Comparison of ENCODE assay signal across 9 mouse cellular contexts in genomic region chr8:123764671-123765070, GRCm38 (mm10). TPM values are rescaled to one million over a fixed set of nuclear protein-coding genes. Genes with fewer than 3 reads are reported as not detected.
DNase-seq lines count a peak whose midpoint lies in the region; ATAC-seq and TF ChIP-seq lines count a peak whose summit lies in the region.
"Had no signal": no experiment of that assay in that cellular context is flagged by ENCODE, and none has a peak within 500 bp of the region (broad histone marks: within the 10 kb centered on the region; RNA-seq: fewer than 3 reads in every experiment).

No protein-coding gene starts in this region.

- peaks cover 4% of the 10 kb centered on the region; the same call in 1 of the 2 replicates for H3K4me1 ChIP-seq in lung, adult 2 months (ENCODE audit: control insufficient read depth, insufficient read depth, low read length)
- H3K4me1 ChIP-seq in cerebellum, adult 2 months (ENCODE audit: control insufficient read depth, insufficient read depth, low read length) = peaks cover 11% of the 10 kb centered on the region
- peaks cover 22% of the 10 kb centered on the region for H3K4me1 ChIP-seq in small intestine, adult 2 months (ENCODE audit: control insufficient read depth, insufficient read depth, insufficient read length, low read length)

- no peak overlapping the region for H3K4me3 ChIP-seq in gastrocnemius, adult 2 months
- no peak overlapping the region for H3K4me3 ChIP-seq in lung, adult 2 months (replicated peaks; ENCODE audit: extremely low read depth, low read depth, low read length)
- H3K4me3 ChIP-seq in cerebellum, adult 2 months (replicated peaks; ENCODE audit: insufficient read depth, low read depth, low read length) = no peak overlapping the region
- no peak overlapping the region for H3K4me3 ChIP-seq in small intestine, adult 2 months (ENCODE audit: low read depth, low read length)

- DNase-seq in gastrocnemius, adult 2 months = no peak
- no peak for DNase-seq in gastrocnemius, adult 8-10 months (ENCODE audit: low spot score in 2 of 2)
- DNase-seq in lung, adult 2 months = no peak
- no peak for DNase-seq in lung, postnatal 14 days
- DNase-seq in cerebellum, adult 2 months = peak; percentile 49 to 50
- DNase-seq in left cerebral cortex, postnatal 10 days (ENCODE audit: extremely low spot score in 1 of 2, low spot score in 2 of 2) = no peak

- 53% methylated on average over 4 of the region's 4 CpGs for WGBS in lung, adult 2 months
- 42% methylated on average over 4 of the region's 4 CpGs for WGBS in cerebellum, adult 2 months
- 51% methylated on average over 4 of the region's 4 CpGs for WGBS in small intestine, adult 2 months

- intact Hi-C loops in gastrocnemius, adult 2 months (cut with DNase I) = no loop called here
- intact Hi-C loops in left cerebral cortex, postnatal 10 days (cut with DNase I) = loop anchor here (5.0 kb wide), 2 partner anchors 37 to 112 kb away; partner anchors contain the start of gene Rhou

- H3K27me3 ChIP-seq in cerebellum, adult 2 months (ENCODE audit: control insufficient read depth, insufficient read depth, low read length) = no peaks in the 10 kb centered on the region
- H3K27me3 ChIP-seq in small intestine, adult 2 months (ENCODE audit: control insufficient read depth, insufficient read depth, low read length) = no peaks in the 10 kb centered on the region

- no peak for ATAC-seq in megakaryocyte progenitor cell, adult 5-6 weeks (replicated peaks; ENCODE audit: poor library complexity)

- no peaks in the 10 kb centered on the region for H3K36me3 ChIP-seq in small intestine, adult 2 months (ENCODE audit: control insufficient read depth, insufficient read depth, low read length)
- H3K36me3 ChIP-seq: G1E had no signal

- no peak overlapping the region for H3K27ac ChIP-seq in gastrocnemius, adult 2 months
- peak overlapping the region; percentile 43; the same call in 1 of the 2 replicates for H3K27ac ChIP-seq in cerebellum, adult 2 months (ENCODE audit: insufficient read depth, low read length)
- no peak overlapping the region for H3K27ac ChIP-seq in small intestine, adult 2 months (ENCODE audit: insufficient read depth, low read depth, low read length)

- TF ChIP-seq POLR2A in lung, adult 2 months (IDR thresholded peaks at IDR 0.05; ENCODE audit: borderline replicate concordance, extremely low read depth, low read depth, low read length) = no peak
- TF ChIP-seq POLR2A in cerebellum, adult 2 months (IDR thresholded peaks at IDR 0.05; ENCODE audit: borderline replicate concordance, insufficient read depth, low read length) = no peak
- no peak for TF ChIP-seq POLR2A in small intestine, adult 2 months (IDR thresholded peaks at IDR 0.05; ENCODE audit: low read depth, low read length)

- TF ChIP-seq CTCF in gastrocnemius, adult 2 months (IDR thresholded peaks at IDR 0.05) = peak; percentile 57
- TF ChIP-seq CTCF in lung, adult 2 months (IDR thresholded peaks at IDR 0.05; ENCODE audit: insufficient read depth, low read length) = 0 out of 2 replicates have a peak, but pooled peaks have one; percentile 1
- peak; percentile 67 for TF ChIP-seq CTCF in cerebellum, adult 2 months (IDR thresholded peaks at IDR 0.05; ENCODE audit: borderline replicate concordance, insufficient read depth, low read depth, low read length)
- peak; percentile 36; the same call in 1 of the 2 replicates for TF ChIP-seq CTCF in small intestine, adult 2 months (IDR thresholded peaks at IDR 0.05; ENCODE audit: extremely low read depth, insufficient read length, insufficient replicate concordance, low read depth, low read length)

RNA-seq across cellular contexts. Expression of gene Rab4a, which starts 41.1 kb away (rescaled TPM):
- total RNA-seq in gastrocnemius, adult 2 months (2021) = 10 to 100 TPM; 12.0 to 12.4 TPM
- 10 to 100 TPM; 13.3 to 17.1 (median 15.3) TPM for total RNA-seq in gastrocnemius, adult 8-10 months (2022)
- polyA plus RNA-seq in lung, adult 2 months (2012; rRNA removed) = 7.3 and 7.9 TPM in 2 replicates
- polyA plus RNA-seq in cerebellum, adult 2 months (2012; rRNA removed) = 102 and 111 TPM in 2 replicates
- polyA plus RNA-seq in small intestine, adult 2 months (2012; rRNA removed) = 23.0 and 59.8 TPM in 2 replicates
- total RNA-seq in left cerebral cortex, postnatal 10 days (2021) = 10 to 100 TPM; 61.3 to 63.1 TPM
- 5.3 and 12.5 TPM in 2 replicates for total RNA-seq in megakaryocyte progenitor cell, adult 5-6 weeks (2015)
- 5.2 and 5.9 TPM in 2 replicates for total RNA-seq in megakaryocyte progenitor cell, adult 5-6 weeks (2017)

Comparison
In these comparisons a context has a peak if more than half of its experiments do, and no peak if none do; other contexts are left out.
1. DNase-seq: peak in cerebellum, adult 2 months (2 of 2); none in gastrocnemius, adult 2 months (single experiment), gastrocnemius, adult 8-10 months (0 of 2), lung, adult 2 months (single experiment), lung, postnatal 14 days (single experiment) and left cerebral cortex, postnatal 10 days (0 of 2).
2. CTCF ChIP-seq: peak in every context shown above with its lines; median percentile 67 in cerebellum, adult 2 months; 57 in gastrocnemius, adult 2 months; 36 in small intestine, adult 2 months; 1 in lung, adult 2 months.